Mouse (Mus musculus): ENCODE data around the gene Slc25a39. TPM values are rescaled to one million over a fixed set of nuclear protein-coding genes. Genes with fewer than 3 reads are reported as not detected.

Slc25a39 gene
- polyA plus RNA-seq, 1 experiment from 2014 or later: 154 TPM

GRCm38 (mm10) chr11:102434816-102435705, 27.3 kb upstream of the Slc25a39 start:
- Histone ChIP-seq H3K27ac (replicated peaks) (no peak overlapping the region), H3K4me2 (no peak overlapping the region), H3K4me3 (no peak overlapping the region), H3K4me1 (replicated peaks) (peaks cover 68% of the 10 kb centered on the region), H3K9me3 (no peaks in the 10 kb centered on the region), H3K9ac (no peak overlapping the region), H3K36me3 (peaks cover 68% of the 10 kb centered on the region), H3K27me3 (peaks cover 9% of the 10 kb centered on the region)
- 90% methylated on average over 11 of the region's 11 CpGs for WGBS
- no peak for ATAC-seq (ENCODE audit: low read depth)

GRCm38 (mm10) chr11:102434406-102434805, 26.7 kb upstream of the Slc25a39 start:
- Histone ChIP-seq H3K4me1 (replicated peaks) (peaks cover 72% of the 10 kb centered on the region), H3K36me3 (peaks cover 61% of the 10 kb centered on the region), H3K9me3 (no peaks in the 10 kb centered on the region), H3K4me3 (no peak overlapping the region), H3K27me3 (peaks cover 2% of the 10 kb centered on the region), H3K4me2 (no peak overlapping the region), H3K27ac (replicated peaks) (no peak overlapping the region), H3K9ac (no peak overlapping the region)
- ATAC-seq (ENCODE audit: low read depth): peak; percentile 32; the same call in 1 of the 2 replicates
- 7% methylated on average over 7 of the region's 7 CpGs for WGBS

GRCm38 (mm10) chr11:102433866-102434265, 26.1 kb upstream of the Slc25a39 start:
- Histone ChIP-seq H3K27me3 (no peaks in the 10 kb centered on the region; the same call in 1 of the 2 replicates), H3K4me3 (no peak overlapping the region), H3K36me3 (peaks cover 56% of the 10 kb centered on the region), H3K9ac (no peak overlapping the region), H3K9me3 (no peaks in the 10 kb centered on the region), H3K4me2 (no peak overlapping the region), H3K4me1 (replicated peaks) (peaks cover 67% of the 10 kb centered on the region), H3K27ac (replicated peaks) (no peak overlapping the region)
- ATAC-seq (ENCODE audit: low read depth): no peak
- WGBS: 94% methylated on average over 7 of the region's 7 CpGs

GRCm38 (mm10) chr11:102432896-102433295, 25.1 kb upstream of the Slc25a39 start:
- Histone ChIP-seq H3K4me3 (no peak overlapping the region), H3K9ac (no peak overlapping the region), H3K9me3 (no peaks in the 10 kb centered on the region), H3K36me3 (peaks cover 47% of the 10 kb centered on the region), H3K4me2 (no peak overlapping the region), H3K27ac (replicated peaks) (no peak overlapping the region), H3K27me3 (no peaks in the 10 kb centered on the region), H3K4me1 (replicated peaks) (peaks cover 57% of the 10 kb centered on the region)
- WGBS: 93% methylated on average over 6 of the region's 6 CpGs
- ATAC-seq (ENCODE audit: low read depth): no peak

- Histone ChIP-seq H3K27me3 (no peaks in the 10 kb centered on the region), H3K27ac (replicated peaks) (no peak overlapping the region), H3K4me2 (no peak overlapping the region)
These were observed 24.5 kb upstream of the Slc25a39 start for GRCm38 (mm10) chr11:102432115-102432843.

GRCm38 (mm10) chr11:102431728-102432114, 24.0 kb upstream of the Slc25a39 start:
- Histone ChIP-seq H3K27me3 (no peaks in the 10 kb centered on the region), H3K4me3 (no peak overlapping the region), H3K27ac (replicated peaks) (no peak overlapping the region), H3K4me1 (replicated peaks) (peaks cover 46% of the 10 kb centered on the region), H3K4me2 (no peak overlapping the region), H3K9ac (no peak overlapping the region), H3K9me3 (no peaks in the 10 kb centered on the region), H3K36me3 (peaks cover 37% of the 10 kb centered on the region)
- 82% methylated on average over 3 of the region's 3 CpGs for WGBS
- ATAC-seq (ENCODE audit: low read depth): no peak

More at GRCm38 (mm10) chr11:102432115-102432843, 24.5 kb upstream of the Slc25a39 start:
- H3K9ac ChIP-seq: no peak overlapping the region
- no peaks in the 10 kb centered on the region for H3K9me3 ChIP-seq
- peaks cover 51% of the 10 kb centered on the region for H3K4me1 ChIP-seq (replicated peaks)
- WGBS: 64% methylated on average over 16 of the region's 16 CpGs
- ATAC-seq (ENCODE audit: low read depth): no peak
- no peak overlapping the region for H3K4me3 ChIP-seq
- H3K36me3 ChIP-seq: peaks cover 41% of the 10 kb centered on the region

GRCm38 (mm10) chr11:102431018-102431645, 23.4 kb upstream of the Slc25a39 start:
- H3K9ac ChIP-seq: peak overlapping the region; percentile 72
- ATAC-seq (ENCODE audit: low read depth): peak; percentile 64
- peak overlapping the region; percentile 81 for H3K27ac ChIP-seq (replicated peaks)
- peak overlapping the region; percentile 67 for H3K4me3 ChIP-seq
- H3K27me3 ChIP-seq: no peaks in the 10 kb centered on the region
- no peaks in the 10 kb centered on the region for H3K9me3 ChIP-seq
- H3K4me1 ChIP-seq (replicated peaks): peaks cover 41% of the 10 kb centered on the region
- H3K4me2 ChIP-seq: peak overlapping the region; percentile 98
- WGBS: 0% methylated on average over 7 of the region's 7 CpGs
- peaks cover 31% of the 10 kb centered on the region for H3K36me3 ChIP-seq

GRCm38 (mm10) chr11:102430121-102431017, 22.6 kb upstream of the Slc25a39 start, which contains the start of gene Grn:
Gene Grn, plus strand, starts transcription at chr11:102430315.
- Histone ChIP-seq H3K9ac (peak within 1 kb of the TSS; percentile 72), H3K9me3 (no peaks in the 10 kb centered on the region), H3K27ac (replicated peaks) (peak within 1 kb of the TSS; percentile 81), H3K36me3 (peaks cover 23% of the 10 kb centered on the region), H3K4me2 (peak within 1 kb of the TSS; percentile 98), H3K4me1 (replicated peaks) (peaks cover 37% of the 10 kb centered on the region), H3K4me3 (peak within 1 kb of the TSS; percentile 67), H3K27me3 (no peaks in the 10 kb centered on the region)
- WGBS: under 1% methylated on average over 29 of the region's 29 CpGs
- peak; percentile 92 for ATAC-seq (ENCODE audit: low read depth)

GRCm38 (mm10) chr11:102429551-102429950, 21.8 kb upstream of the Slc25a39 start:
- Histone ChIP-seq H3K9ac (peak overlapping the region; percentile 72), H3K36me3 (peaks cover 15% of the 10 kb centered on the region), H3K27me3 (no peaks in the 10 kb centered on the region), H3K4me1 (replicated peaks) (peaks cover 33% of the 10 kb centered on the region), H3K4me2 (peak overlapping the region; percentile 98), H3K27ac (replicated peaks) (peak overlapping the region; percentile 53; the same call in 1 of the 2 replicates), H3K4me3 (peak overlapping the region; percentile 67), H3K9me3 (no peaks in the 10 kb centered on the region)
- 48% methylated on average over 3 of the region's 3 CpGs for WGBS
- no peak for ATAC-seq (ENCODE audit: low read depth)

GRCm38 (mm10) chr11:102428981-102429540, 21.3 kb upstream of the Slc25a39 start:
- no peak overlapping the region for H3K9ac ChIP-seq
- no peaks in the 10 kb centered on the region for H3K27me3 ChIP-seq
- H3K4me1 ChIP-seq (replicated peaks): peaks cover 28% of the 10 kb centered on the region
- 77% methylated on average over 8 of the region's 8 CpGs for WGBS
- no peak for ATAC-seq (ENCODE audit: low read depth)
- no peak overlapping the region for H3K4me3 ChIP-seq
- H3K9me3 ChIP-seq: no peaks in the 10 kb centered on the region
- peaks cover 12% of the 10 kb centered on the region for H3K36me3 ChIP-seq
- H3K27ac ChIP-seq (replicated peaks): no peak overlapping the region
- H3K4me2 ChIP-seq: peak overlapping the region; percentile 98

Data from neural tube, embryonic 13.5 days (tissue).